Mouse (Mus musculus): Measurements from ENCODE around the gene Stc2.

GRCm38 (mm10) chr11:31382145-31382544 is 12.3 kb upstream of the Stc2 start:
- no peak for TF ChIP-seq CTCF (IDR thresholded peaks at IDR 0.05; ENCODE audit: low read depth, low read length)
- TF ChIP-seq POLR2A (IDR thresholded peaks at IDR 0.05; ENCODE audit: borderline replicate concordance, low read depth, low read length) = no peak
